Mouse (Mus musculus) forebrain, embryonic 11.5 days (tissue): ENCODE measurements at regions not wholly inside any gene's neighbourhood (a gene's known extent, or its start where the extent isn't known, plus 50 kb on each side); places are given as distances from the start of the nearest gene placed in this dataset.

Source experiments
- ATAC-seq: fragments of 200-750 bp; cut with Nextera tagmentation; replicated peaks from 2 replicates; pipeline ENCODE4 v1.8.0; 2017; ENCODE audit warnings: moderate TSS enrichment; ENCODE audit not compliant: low FRiP score
- DNase-seq: peaks from one replicate; pipeline ENCODE4 v3.0.0-alpha.2; 2017; ENCODE audit warnings: low spot score
- H3K27ac ChIP-seq: fragments of 300-500 bp; sonication (generic); 2 replicates; pipeline ENCODE4 v1.5.1; 2014; ENCODE audit warnings: low read depth, low read length
- H3K27me3 ChIP-seq: fragments of 300-500 bp; sonication (generic); 2 replicates; pipeline ENCODE4 v1.6.1; 2014; ENCODE audit warnings: mild to moderate bottlenecking, low read length, mixed read lengths; ENCODE audit not compliant: control insufficient read depth, insufficient read depth
- H3K36me3 ChIP-seq: fragments of 300-500 bp; sonication (generic); 2 replicates; pipeline ENCODE4 v1.6.1; 2014; ENCODE audit warnings: mild to moderate bottlenecking, low read length, moderate library complexity, mixed read lengths; ENCODE audit not compliant: control insufficient read depth, insufficient read depth
- H3K4me1 ChIP-seq: fragments of 300-500 bp; sonication (generic); replicated peaks from 2 replicates; pipeline ENCODE4 v1.6.1; 2014; ENCODE audit warnings: low read length, mixed read lengths; ENCODE audit not compliant: control insufficient read depth, insufficient read depth
- H3K4me2 ChIP-seq: fragments of 300-500 bp; sonication (generic); 2 replicates; pipeline ENCODE4 v1.6.1; 2014; ENCODE audit warnings: low read depth, mild to moderate bottlenecking, low read length, moderate library complexity, mixed read lengths; ENCODE audit not compliant: severe bottlenecking
- H3K4me3 ChIP-seq: fragments of 300-500 bp; sonication (generic); 2 replicates; pipeline ENCODE4 v1.5.1; 2014; ENCODE audit warnings: low read depth, low read length
- H3K9ac ChIP-seq: fragments of 300-500 bp; sonication (generic); 2 replicates; pipeline ENCODE4 v1.6.1; 2014; ENCODE audit warnings: low read length
- H3K9me3 ChIP-seq: fragments of 300-500 bp; sonication (generic); 2 replicates; pipeline ENCODE4 v1.6.1; 2016; ENCODE audit warnings: low read length, mixed read lengths; ENCODE audit not compliant: control insufficient read depth
- WGBS: fragments of 180-500 bp; shearing (Covaris S2); extraction: QIAGEN DNeasy Blood & Tissue Kit; methylation state at CpG from one replicate; pipeline ENCODE4 v1.1.7; 2014; 5-methylcytosine and 5-hydroxymethylcytosine counted together

- H3K9ac ChIP-seq = no peak overlapping the region
- H3K27me3 ChIP-seq = no peaks in the 10 kb centered on the region
- no peak overlapping the region for H3K4me2 ChIP-seq
- ATAC-seq (no peak), DNase-seq (no peak)
- no peak overlapping the region for H3K4me3 ChIP-seq
- H3K4me1 ChIP-seq = peaks cover 5% of the 10 kb centered on the region; the same call in 1 of the 2 replicates
- no peaks in the 10 kb centered on the region for H3K36me3 ChIP-seq
- no peak overlapping the region for H3K27ac ChIP-seq
- no peaks in the 10 kb centered on the region for H3K9me3 ChIP-seq
- 52% methylated on average over 4 of the region's 4 CpGs for WGBS
Measured at GRCm38 (mm10) chr17:15179411-15179951, 138.1 kb upstream of the Gm3448 start.

- no peak overlapping the region for H3K4me3 ChIP-seq
- 92% methylated on average over 3 of the region's 3 CpGs for WGBS
Measured at GRCm38 (mm10) chr17:15177390-15177789, 136.1 kb upstream of the Gm3448 start.

DNA sequence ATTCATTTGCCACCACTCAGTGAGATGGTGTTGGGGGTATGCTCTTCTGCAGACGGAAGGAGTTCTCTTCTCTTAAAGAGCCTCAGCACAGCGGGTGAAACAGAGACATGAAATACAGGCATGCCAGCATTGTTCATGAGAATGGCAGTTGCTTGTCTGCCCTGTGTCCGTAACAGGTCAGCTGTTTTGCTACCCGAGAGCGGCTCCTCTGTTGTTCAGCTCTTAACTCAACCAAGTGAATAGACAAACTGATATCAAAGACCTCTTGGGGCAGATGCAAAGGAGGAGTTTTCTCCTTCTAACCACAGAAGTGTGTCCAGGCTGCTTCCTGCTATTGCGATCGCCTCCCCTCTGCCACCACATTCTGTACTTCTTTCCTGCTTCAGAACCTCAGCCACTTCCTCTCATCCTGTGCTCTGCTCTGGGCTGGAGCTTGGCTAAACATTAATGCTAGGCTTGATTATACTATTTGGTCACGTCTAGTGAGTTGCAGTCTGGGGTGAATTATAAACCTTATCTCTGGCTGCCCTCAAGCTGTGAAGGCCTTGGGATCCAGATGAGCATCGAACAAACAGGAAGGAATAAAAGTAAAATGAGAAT is 133.1 kb upstream of the Gm3448 start:
- H3K9ac ChIP-seq = no peak overlapping the region
- no peak for ATAC-seq
- WGBS = 72% methylated on average over 9 of the region's 9 CpGs

More at GRCm38 (mm10) chr17:15177390-15177789, 136.1 kb upstream of the Gm3448 start:
- peaks cover 5% of the 10 kb centered on the region; the same call in 1 of the 2 replicates for H3K4me1 ChIP-seq
- H3K27ac ChIP-seq = no peak overlapping the region
- no peaks in the 10 kb centered on the region for H3K9me3 ChIP-seq
- H3K27me3 ChIP-seq = no peaks in the 10 kb centered on the region
- no peak for DNase-seq
- H3K4me2 ChIP-seq = no peak overlapping the region
- no peak overlapping the region for H3K9ac ChIP-seq
- no peak for ATAC-seq
- no peaks in the 10 kb centered on the region for H3K36me3 ChIP-seq

DNA sequence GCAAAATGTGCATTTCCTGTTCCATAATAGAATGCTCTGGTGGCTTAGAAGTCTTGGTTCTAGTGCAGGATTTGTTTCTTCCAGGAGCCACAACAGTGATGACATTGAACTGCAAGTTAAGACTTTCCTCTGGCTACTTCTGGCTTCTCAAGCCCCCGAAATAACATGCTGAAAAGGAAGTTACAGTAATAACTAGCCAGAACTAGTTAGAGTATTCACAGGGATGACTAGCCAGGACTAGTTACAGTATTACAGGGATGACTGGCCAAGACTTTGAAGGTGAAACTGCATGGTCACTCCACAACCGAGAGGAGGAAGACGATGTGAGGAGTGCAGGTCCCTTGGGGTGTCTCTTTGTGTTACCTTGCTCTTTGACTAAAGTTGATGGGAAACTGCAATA is 126.6 kb upstream of the Gm3448 start:
- Histone ChIP-seq H3K27ac (no peak overlapping the region), H3K4me1 (no peaks in the 10 kb centered on the region), H3K9me3 (no peaks in the 10 kb centered on the region), H3K4me3 (no peak overlapping the region), H3K36me3 (no peaks in the 10 kb centered on the region), H3K4me2 (no peak overlapping the region), H3K9ac (no peak overlapping the region), H3K27me3 (no peaks in the 10 kb centered on the region)
- DNase-seq (no peak), ATAC-seq (no peak)
- 84% methylated on average over 3 of the region's 3 CpGs for WGBS

More for the DNA sequence above, 133.1 kb upstream of the Gm3448 start:
- Histone ChIP-seq H3K27me3 (no peaks in the 10 kb centered on the region), H3K4me1 (no peaks in the 10 kb centered on the region; the same call in 1 of the 2 replicates), H3K4me2 (no peak overlapping the region), H3K36me3 (no peaks in the 10 kb centered on the region), H3K27ac (no peak overlapping the region), H3K4me3 (no peak overlapping the region), H3K9me3 (no peaks in the 10 kb centered on the region)
- no peak for DNase-seq

DNA sequence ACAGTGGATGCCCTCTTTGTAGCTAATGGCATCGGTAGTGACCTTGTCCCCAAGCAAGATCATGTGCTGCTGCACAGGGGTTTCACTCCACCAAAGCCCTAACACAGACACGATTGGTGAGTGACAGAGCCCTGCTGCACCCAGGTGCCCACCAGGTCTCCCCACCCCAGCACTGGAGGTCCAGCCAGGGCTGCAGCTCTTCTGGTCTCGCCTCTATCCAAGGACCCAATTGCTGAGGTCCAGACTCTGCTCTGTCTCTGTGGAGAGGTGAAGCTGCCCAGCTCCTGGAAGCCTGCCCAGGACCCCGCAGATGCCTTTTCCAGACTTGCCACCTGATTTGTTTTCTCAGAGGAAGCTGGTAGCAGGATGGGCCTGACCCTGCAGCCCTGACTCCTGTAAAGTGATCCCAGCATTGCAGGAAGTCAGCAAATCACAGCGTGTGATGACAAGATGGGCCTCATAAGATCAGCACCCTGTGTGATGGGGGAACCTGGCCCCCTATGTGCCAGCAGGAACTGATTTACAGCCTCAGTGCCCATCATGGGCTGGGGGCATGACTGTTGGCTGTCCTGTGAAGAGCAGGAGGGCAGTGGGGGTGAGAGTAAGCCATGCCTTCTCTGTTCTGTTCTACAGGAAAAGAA is 116.5 kb upstream of the Gm3448 start:
- H3K9me3 ChIP-seq = no peaks in the 10 kb centered on the region
- no peaks in the 10 kb centered on the region for H3K4me1 ChIP-seq
- no peak overlapping the region for H3K9ac ChIP-seq
- 81% methylated on average over 5 of the region's 5 CpGs for WGBS
- H3K4me3 ChIP-seq = no peak overlapping the region
- ATAC-seq (no peak), DNase-seq (no peak)
- no peak overlapping the region for H3K4me2 ChIP-seq
- H3K36me3 ChIP-seq = no peaks in the 10 kb centered on the region
- no peak overlapping the region for H3K27ac ChIP-seq
- no peaks in the 10 kb centered on the region for H3K27me3 ChIP-seq

GRCm38 (mm10) chr17:15152996-15153735 is 111.8 kb upstream of the Gm3448 start:
- H3K27me3 ChIP-seq = no peaks in the 10 kb centered on the region
- no peaks in the 10 kb centered on the region for H3K9me3 ChIP-seq
- H3K27ac ChIP-seq = no peak overlapping the region
- H3K4me2 ChIP-seq = no peak overlapping the region
- no peak for ATAC-seq
- no peaks in the 10 kb centered on the region for H3K36me3 ChIP-seq
- H3K9ac ChIP-seq = no peak overlapping the region
- no peaks in the 10 kb centered on the region for H3K4me1 ChIP-seq
- H3K4me3 ChIP-seq = no peak overlapping the region
- DNase-seq = no peak
- 83% methylated on average over 7 of the region's 7 CpGs for WGBS

DNA sequence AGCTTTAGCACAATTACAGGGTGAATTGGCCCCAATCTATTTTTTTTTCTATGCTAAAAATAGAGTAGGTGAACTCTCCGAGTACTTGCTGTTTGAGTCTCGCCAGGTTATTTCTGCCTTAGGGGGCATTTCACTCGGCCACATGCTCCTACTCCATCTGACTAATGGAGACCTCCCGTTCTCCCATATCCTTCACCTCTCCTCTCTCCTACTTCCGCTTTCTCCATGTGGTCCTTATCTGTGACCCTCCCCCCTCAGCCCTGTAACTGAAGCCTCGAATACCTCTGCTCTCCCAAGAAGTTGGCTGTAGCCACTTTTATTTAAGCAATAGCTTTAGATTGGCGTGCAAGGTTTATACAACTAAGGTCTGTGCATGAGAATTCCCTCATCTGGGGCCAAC is 111.1 kb upstream of the Gm3448 start:
- H3K27ac ChIP-seq = no peak overlapping the region
- WGBS = 77% methylated on average over 7 of the region's 7 CpGs
- H3K4me2 ChIP-seq = no peak overlapping the region
- H3K4me1 ChIP-seq = no peaks in the 10 kb centered on the region
- H3K4me3 ChIP-seq = no peak overlapping the region
- H3K9me3 ChIP-seq = no peaks in the 10 kb centered on the region
- no peaks in the 10 kb centered on the region for H3K27me3 ChIP-seq
- no peak overlapping the region for H3K9ac ChIP-seq
- ATAC-seq (no peak), DNase-seq (no peak)
- no peaks in the 10 kb centered on the region for H3K36me3 ChIP-seq

GRCm38 (mm10) chr17:15151695-15152094 is 110.4 kb upstream of the Gm3448 start:
- Histone ChIP-seq H3K9me3 (no peaks in the 10 kb centered on the region), H3K36me3 (no peaks in the 10 kb centered on the region), H3K4me3 (no peak overlapping the region), H3K4me2 (no peak overlapping the region), H3K4me1 (no peaks in the 10 kb centered on the region), H3K27ac (no peak overlapping the region), H3K9ac (no peak overlapping the region), H3K27me3 (no peaks in the 10 kb centered on the region)
- ATAC-seq (no peak), DNase-seq (no peak)
- WGBS = 79% methylated on average over 3 of the region's 3 CpGs
